ENCODE assay signal across 19 mouse cellular contexts in genomic region chr4:87803313-87803712, GRCm38 (mm10).
DNase-seq lines count a peak whose midpoint lies in the region; ATAC-seq lines count a peak whose summit lies in the region.
"Had no signal": no experiment of that assay in that cellular context is flagged by ENCODE, and none has a peak within 500 bp of the region (broad histone marks: within the 10 kb centered on the region; RNA-seq: fewer than 3 reads in every experiment).

No protein-coding gene starts in this region.

- no peaks in the 10 kb centered on the region for H3K9me3 ChIP-seq in erythroblast, embryonic 14.5 days (ENCODE audit: control insufficient read depth, low read length)
- no peaks in the 10 kb centered on the region for H3K9me3 ChIP-seq in heart, embryonic 12.5 days (replicated peaks)
- no peaks in the 10 kb centered on the region for H3K9me3 ChIP-seq in liver, embryonic 16.5 days (replicated peaks; ENCODE audit: control insufficient read depth, low read length)
- H3K9me3 ChIP-seq: embryonic facial prominence, embryonic 13.5 days; forebrain, embryonic 12.5 days; hindbrain, embryonic 10.5 days; kidney, embryonic 15.5 days; midbrain, embryonic 12.5 days had no signal

- peak overlapping the region; percentile 83 for H3K4me3 ChIP-seq in erythroblast, embryonic 14.5 days (replicated peaks)
- H3K4me3 ChIP-seq in heart, embryonic 12.5 days, result 0 out of 2 replicates have a peak overlapping the region, but pooled peaks have one; percentile 17
- H3K4me3 ChIP-seq in liver, embryonic 16.5 days (ENCODE audit: low read depth, low read length), result peak overlapping the region; percentile 51
- H3K4me3 ChIP-seq: embryonic facial prominence, embryonic 13.5 days; forebrain, embryonic 12.5 days; hindbrain, embryonic 10.5 days; kidney, embryonic 15.5 days; midbrain, embryonic 12.5 days had no signal

- 39% methylated on average over 3 of the region's 3 CpGs for WGBS in heart, embryonic 12.5 days
- WGBS in liver, embryonic 16.5 days (ENCODE audit: insufficient replicate concordance), result 63% methylated on average over 3 of the region's 3 CpGs

- H3K9ac ChIP-seq in heart, embryonic 12.5 days, result no peak overlapping the region
- H3K9ac ChIP-seq in liver, embryonic 16.5 days (ENCODE audit: low read depth, low read length), result no peak overlapping the region
- H3K9ac ChIP-seq: embryonic facial prominence, embryonic 13.5 days; forebrain, embryonic 12.5 days; kidney, embryonic 15.5 days; midbrain, embryonic 12.5 days had no signal

- H3K4me1 ChIP-seq in erythroblast, embryonic 14.5 days (ENCODE audit: control insufficient read depth), result peaks cover 78% of the 10 kb centered on the region
- H3K4me1 ChIP-seq in heart, embryonic 12.5 days (replicated peaks), result peaks cover 25% of the 10 kb centered on the region
- H3K4me1 ChIP-seq in liver, embryonic 16.5 days (ENCODE audit: control insufficient read depth, low read depth, low read length), result peaks cover 47% of the 10 kb centered on the region

- no peak for ATAC-seq in erythroblast, adult 5-6 weeks (replicated peaks; ENCODE audit: low FRiP score, poor library complexity, severe bottlenecking)
- no peak for ATAC-seq in heart, embryonic 12.5 days (ENCODE audit: insufficient number of reproducible peaks, low FRiP score)
- no peak for ATAC-seq in liver, embryonic 16.5 days (ENCODE audit: low read depth)

- peaks cover 22% of the 10 kb centered on the region for H3K36me3 ChIP-seq in erythroblast, embryonic 14.5 days (ENCODE audit: control insufficient read depth)
- no peaks in the 10 kb centered on the region for H3K36me3 ChIP-seq in heart, embryonic 12.5 days
- no peaks in the 10 kb centered on the region for H3K36me3 ChIP-seq in liver, embryonic 16.5 days (ENCODE audit: control insufficient read depth, insufficient read depth)
- H3K36me3 ChIP-seq: embryonic facial prominence, embryonic 13.5 days; forebrain, embryonic 12.5 days; hindbrain, embryonic 10.5 days; kidney, embryonic 15.5 days; midbrain, embryonic 12.5 days had no signal

- peak overlapping the region; percentile 27; the same call in 1 of the 2 replicates for H3K27ac ChIP-seq in heart, embryonic 12.5 days (ENCODE audit: poor library complexity, severe bottlenecking)
- peak overlapping the region; percentile 9; the same call in 1 of the 2 replicates for H3K27ac ChIP-seq in liver, embryonic 16.5 days (ENCODE audit: low read length)
- H3K27ac ChIP-seq: embryonic facial prominence, embryonic 13.5 days; forebrain, embryonic 12.5 days; hindbrain, embryonic 10.5 days; kidney, embryonic 15.5 days; macrophage; midbrain, embryonic 12.5 days had no signal

- DNase-seq in heart, adult 11 months, result no peak
- DNase-seq in brain, adult 2 months (ENCODE audit: low read depth, low spot score), result peak; percentile 68
- no peak for DNase-seq in thymus, postnatal 36 days
- DNase-seq in urinary bladder, postnatal 25 days (ENCODE audit: low spot score), result no peak
- DNase-seq: adrenal gland, postnatal 10 days; cerebellum, adult 2 months; heart, adult 18-20 months; lung, adult 2 months; thymus, adult 2 months had no signal

- peak overlapping the region; percentile 36 for H3K4me2 ChIP-seq in heart, embryonic 12.5 days
- peak overlapping the region; percentile 48 for H3K4me2 ChIP-seq in liver, embryonic 16.5 days (ENCODE audit: low read depth, low read length)
- H3K4me2 ChIP-seq: embryonic facial prominence, embryonic 13.5 days; forebrain, embryonic 12.5 days; kidney, embryonic 15.5 days; midbrain, embryonic 12.5 days had no signal

- no peaks in the 10 kb centered on the region for H3K27me3 ChIP-seq in erythroblast, embryonic 14.5 days (ENCODE audit: control insufficient read depth)
- H3K27me3 ChIP-seq in heart, embryonic 12.5 days (replicated peaks), result no peaks in the 10 kb centered on the region
- H3K27me3 ChIP-seq in liver, embryonic 16.5 days (ENCODE audit: control insufficient read depth, insufficient read depth, low read depth, low read length), result no peaks in the 10 kb centered on the region
- H3K27me3 ChIP-seq: embryonic facial prominence, embryonic 13.5 days; forebrain, embryonic 12.5 days; kidney, embryonic 15.5 days; midbrain, embryonic 12.5 days had no signal

Comparison
In these comparisons a context has a peak if more than half of its experiments do, and no peak if none do; other contexts are left out.
1. H3K4me3 ChIP-seq: peak in every context shown above with its lines; median percentile 83 in erythroblast, embryonic 14.5 days; 51 in liver, embryonic 16.5 days; 17 in heart, embryonic 12.5 days.